Mouse (Mus musculus) kidney, adult 10 weeks (tissue): Measurements from ENCODE around the gene Rrh. TPM values are rescaled to one million over a fixed set of nuclear protein-coding genes. Genes with fewer than 3 reads are reported as not detected.

Experiments used
- polyA plus RNA-seq: library from polyadenylated mRNA; stranded (reverse); fragments of 350-450 nt; fragmentation: Illumina TruSeq; extraction: RNeasy Lipid Tissue Mini Kit (QIAGEN cat#74804); gene quantifications from one replicate; pipeline ENCODE4 v1.2.3, GENCODE M21; 2014; ENCODE audit warnings: low read depth, low replicate concordance

The Rrh gene
- not detected for polyA plus RNA-seq

GRCm38 (mm10) chr3:129822206-129822775 is at the start of gene Rrh:
TSS of gene Rrh (minus strand) at chr3:129822587.

GRCm38 (mm10) chr3:129835388-129835934 is 13.1 kb upstream of the Rrh start, which contains the start of gene Cfi:
TSS of gene Cfi (plus strand) at chr3:129835884.

GRCm38 (mm10) chr3:129831035-129831568 is 8.7 kb upstream of the Rrh start, which contains the start of gene Gar1:
TSS of gene Gar1 (minus strand) at chr3:129831396.

GRCm38 (mm10) chr3:129803765-129804164 is 18.6 kb downstream of the Rrh start, which contains the start of gene Lrit3:
TSS of gene Lrit3 (minus strand) at chr3:129804030.

GRCm38 (mm10) chr3:129754650-129755604 is 67.5 kb downstream of the Rrh start, which contains the start of gene Egf:
TSS of gene Egf (minus strand) at chr3:129755316.

Other genes starting within 250 kb of the Rrh start
- gene Egf, start 67.3 kb downstream of the Rrh start, polyA plus RNA-seq: 3,062 TPM
- gene Lrit3, start 18.6 kb downstream of the Rrh start, polyA plus RNA-seq: 0.28 TPM
- 30.0 TPM for gene Gar1, start 8.8 kb upstream of the Rrh start, polyA plus RNA-seq
- gene Cfi, start 13.3 kb upstream of the Rrh start, polyA plus RNA-seq: 6.6 TPM
- gene Pla2g12a, start 56.0 kb upstream of the Rrh start, polyA plus RNA-seq: 17.8 TPM
- 33.2 TPM for gene Casp6, start 78.8 kb upstream of the Rrh start, polyA plus RNA-seq
- 2.6 TPM for gene Mcub, start 147.6 kb upstream of the Rrh start, polyA plus RNA-seq
- 31.2 TPM for gene Sec24b, start 239.0 kb upstream of the Rrh start, polyA plus RNA-seq